ENCODE assay signal across 8 mouse cellular contexts in the genomic region with DNA sequence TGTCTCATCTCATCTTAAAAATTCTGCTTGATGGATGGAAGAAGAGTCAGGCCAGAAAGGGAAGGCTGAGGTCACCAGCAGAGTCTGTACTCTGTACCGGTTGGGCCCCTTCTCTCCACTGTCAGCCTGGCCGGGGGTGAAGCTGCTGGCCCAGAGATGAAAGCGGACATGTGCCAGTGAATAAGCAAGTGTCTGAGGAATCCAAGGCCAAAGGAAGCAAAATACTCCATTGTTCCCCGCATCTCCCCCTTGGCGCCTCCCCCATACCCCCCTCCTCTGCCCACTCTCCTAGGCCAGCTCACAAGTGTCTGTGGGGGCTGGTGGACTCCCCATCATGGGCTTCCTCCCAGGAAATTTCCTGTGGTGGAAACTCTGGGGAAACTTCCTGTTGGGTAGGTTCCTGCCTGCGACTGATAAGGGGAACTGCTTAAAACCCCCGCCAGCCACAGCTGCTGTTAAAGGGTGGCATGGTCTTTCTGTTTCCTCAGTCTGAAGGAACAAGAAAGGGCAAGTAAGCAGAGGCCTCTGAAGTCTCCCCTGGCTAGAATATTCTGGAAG.
DNase-seq lines count a peak whose midpoint lies in the region; ATAC-seq lines count a peak whose summit lies in the region.

No protein-coding gene starts in this region.

- H3K9me3 ChIP-seq in heart, embryonic 13.5 days: no peaks in the 10 kb centered on the region
- H3K9me3 ChIP-seq in kidney, embryonic 16.5 days (ENCODE audit: low read length): no peaks in the 10 kb centered on the region

- H3K27ac ChIP-seq in heart, embryonic 13.5 days (replicated peaks): peak overlapping the region; percentile 88
- peak overlapping the region; percentile 74 for H3K27ac ChIP-seq in kidney, embryonic 16.5 days (ENCODE audit: low read length)
- peak overlapping the region; percentile 63 for H3K27ac ChIP-seq in macrophage

- H3K27me3 ChIP-seq in heart, embryonic 13.5 days (replicated peaks): no peaks in the 10 kb centered on the region
- H3K27me3 ChIP-seq in kidney, embryonic 16.5 days (ENCODE audit: insufficient read depth, low read length): no peaks in the 10 kb centered on the region

- H3K79me2 ChIP-seq in macrophage (ENCODE audit: inconsistent target): peaks cover 89% of the 10 kb centered on the region

- DNase-seq in frontal cortex, postnatal 36 days (ENCODE audit: low spot score in 2 of 2): no peak
- DNase-seq in c-Kit-positive CD71-negative TER-119-negative erythroid progenitor cells, embryonic 14.5 days (ENCODE audit: low read depth): peak; percentile 64
- DNase-seq in spleen, postnatal 14 days (ENCODE audit: low spot score in 2 of 2): peak; percentile 11 to 28
- no peak for DNase-seq in frontal cortex, adult 2 months (ENCODE audit: extremely low spot score in 1 of 2, low spot score in 1 of 2)

- peak; percentile 45; the same call in 1 of the 2 replicates for ATAC-seq in frontal cortex, adult (ENCODE audit: low TSS enrichment)
- ATAC-seq in heart, embryonic 13.5 days (ENCODE audit: extremely low read depth, insufficient number of reproducible peaks, low FRiP score, low TSS enrichment): no peak
- peak; percentile 71 for ATAC-seq in kidney, embryonic 16.5 days (ENCODE audit: low FRiP score, low TSS enrichment)

- no peak overlapping the region for H3K4me3 ChIP-seq in heart, embryonic 13.5 days
- no peak overlapping the region for H3K4me3 ChIP-seq in kidney, embryonic 16.5 days (ENCODE audit: low read length)
- H3K4me3 ChIP-seq in macrophage (ENCODE audit: inconsistent target): no peak overlapping the region

- H3K9ac ChIP-seq in heart, embryonic 13.5 days: peak overlapping the region; percentile 64
- H3K9ac ChIP-seq in kidney, embryonic 16.5 days (replicated peaks; ENCODE audit: low read length): no peak overlapping the region

- peak overlapping the region; percentile 34 for H3K4me2 ChIP-seq in heart, embryonic 13.5 days
- no peak overlapping the region for H3K4me2 ChIP-seq in kidney, embryonic 16.5 days (replicated peaks; ENCODE audit: low read depth, low read length)

- H3K36me3 ChIP-seq in heart, embryonic 13.5 days: no peaks in the 10 kb centered on the region
- H3K36me3 ChIP-seq in kidney, embryonic 16.5 days (ENCODE audit: insufficient read depth, low read length): no peaks in the 10 kb centered on the region
- H3K36me3 ChIP-seq in macrophage (ENCODE audit: inconsistent target): 0 out of 2 replicates have a peak, but pooled peaks cover 3% of the 10 kb centered on the region

- H3K4me1 ChIP-seq in heart, embryonic 13.5 days: peaks cover 98% of the 10 kb centered on the region
- H3K4me1 ChIP-seq in kidney, embryonic 16.5 days (ENCODE audit: insufficient read depth, low read length): peaks cover 42% of the 10 kb centered on the region

- 8% methylated on average over 7 of the region's 7 CpGs for WGBS in heart, embryonic 13.5 days
- 35% methylated on average over 7 of the region's 7 CpGs for WGBS in kidney, embryonic 16.5 days
- 10% methylated on average over 7 of the region's 7 CpGs for WGBS in macrophage (ENCODE audit: missing documents)

Comparison
In these comparisons a context has a peak if more than half of its experiments do, and no peak if none do; other contexts are left out.
1. DNase-seq: peak in c-Kit-positive CD71-negative TER-119-negative erythroid progenitor cells, embryonic 14.5 days (single experiment) and spleen, postnatal 14 days (2 of 2); none in frontal cortex, postnatal 36 days (0 of 2) and frontal cortex, adult 2 months (0 of 2).
2. Peak in every context shown above with its lines, with median percentiles within 50 percentile points of each other: H3K27ac ChIP-seq.